In the genomic region with DNA sequence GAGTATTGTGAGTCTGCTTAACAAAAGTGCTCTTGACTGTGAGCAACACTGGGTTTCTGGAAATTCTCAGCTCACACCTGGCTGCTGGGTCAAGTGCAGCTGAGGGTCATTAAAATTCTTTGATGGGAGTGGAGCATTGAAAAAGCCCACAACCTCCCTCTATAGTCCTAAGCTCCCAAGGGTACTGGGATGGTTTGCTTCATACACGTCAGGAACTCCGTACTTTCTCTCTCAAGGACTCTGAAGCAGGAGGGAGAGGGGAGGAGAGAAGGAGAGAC, we compare ENCODE assay signal across 12 mouse cellular contexts. TPM values are rescaled to one million over a fixed set of nuclear protein-coding genes. Genes with fewer than 3 reads are reported as not detected.
DNase-seq lines count a peak whose midpoint lies in the region; ATAC-seq and TF ChIP-seq lines count a peak whose summit lies in the region.
"Had no signal": no experiment of that assay in that cellular context is flagged by ENCODE, and none has a peak within 500 bp of the region (broad histone marks: within the 10 kb centered on the region; RNA-seq: fewer than 3 reads in every experiment).

No protein-coding gene starts in this region.

- H3K4me2 ChIP-seq in midbrain, embryonic 15.5 days = no peak overlapping the region
- H3K4me2 ChIP-seq: midbrain, embryonic 13.5 days; neural tube, embryonic 12.5 days had no signal

- DNase-seq in heart, adult 2 months = no peak
- no peak for DNase-seq in heart, postnatal 25 days (ENCODE audit: low spot score)
- DNase-seq in forelimb bud, embryonic 11.5 days (ENCODE audit: low read depth, low spot score) = peak; percentile 95
- peak; percentile 83 for DNase-seq in limb, embryonic 10.5 days (ENCODE audit: low spot score)
- peak; percentile 19 for DNase-seq in lung, postnatal 14 days
- DNase-seq in left cerebral cortex, postnatal 25 days (ENCODE audit: low spot score in 2 of 2) = no peak
- DNase-seq in thymus, adult 2 months = no peak
- DNase-seq: cerebellum, adult 9-10 months had no signal

- 47% methylated on average over 2 of the region's 2 CpGs for whole genome bisulfite sequencing in heart, adult 2 months
- WGBS in limb, embryonic 10.5 days = 38% methylated on average over 2 of the region's 2 CpGs
- WGBS in thymus, adult 2 months = 91% methylated on average over 2 of the region's 2 CpGs
- WGBS in midbrain, embryonic 15.5 days = 62% methylated on average over 2 of the region's 2 CpGs

- no peaks in the 10 kb centered on the region for H3K36me3 ChIP-seq in heart, adult 2 months (ENCODE audit: control insufficient read depth, insufficient read depth, low read length)
- H3K36me3 ChIP-seq in limb, embryonic 10.5 days = no peaks in the 10 kb centered on the region
- no peaks in the 10 kb centered on the region for H3K36me3 ChIP-seq in thymus, adult 2 months (ENCODE audit: control insufficient read depth, insufficient read depth, low read length)
- H3K36me3 ChIP-seq in midbrain, embryonic 15.5 days (replicated peaks) = no peaks in the 10 kb centered on the region
- H3K36me3 ChIP-seq: intestine, embryonic 15.5 days; midbrain, embryonic 13.5 days; neural tube, embryonic 12.5 days had no signal

- H3K27ac ChIP-seq in heart, adult 2 months = peak overlapping the region; percentile 69
- peak overlapping the region; percentile 74 for H3K27ac ChIP-seq in limb, embryonic 10.5 days
- H3K27ac ChIP-seq in thymus, adult 2 months (ENCODE audit: control insufficient read depth, insufficient read depth, low read length) = no peak overlapping the region
- no peak overlapping the region for H3K27ac ChIP-seq in midbrain, embryonic 15.5 days
- H3K27ac ChIP-seq: intestine, embryonic 15.5 days; midbrain, embryonic 13.5 days; neural tube, embryonic 12.5 days had no signal

- intact Hi-C loops in heart, adult 2 months (cut with DNase I) = no loop called here
- intact Hi-C loops in heart, postnatal 25 days (cut with DNase I) = no loop called here
- intact Hi-C loops in left cerebral cortex, postnatal 25 days (cut with DNase I) = no loop called here

- H3K9me3 ChIP-seq in limb, embryonic 10.5 days (replicated peaks) = no peaks in the 10 kb centered on the region
- no peaks in the 10 kb centered on the region for H3K9me3 ChIP-seq in midbrain, embryonic 15.5 days
- H3K9me3 ChIP-seq: intestine, embryonic 15.5 days; midbrain, embryonic 13.5 days; neural tube, embryonic 12.5 days had no signal

- TF ChIP-seq POLR2A in heart, adult 2 months (IDR thresholded peaks at IDR 0.05; ENCODE audit: insufficient read depth, low read depth, low read length) = no peak
- TF ChIP-seq POLR2A in thymus, adult 2 months (IDR thresholded peaks at IDR 0.05; ENCODE audit: control insufficient read depth, extremely low read depth, insufficient read depth, low read length, poor library complexity) = no peak

- no peak for ATAC-seq in midbrain, embryonic 15.5 days (replicated peaks)
- ATAC-seq: intestine, embryonic 15.5 days; midbrain, embryonic 13.5 days had no signal

- TF ChIP-seq EP300 in heart, adult 2 months (IDR thresholded peaks at IDR 0.05; ENCODE audit: insufficient read depth, low read depth, low read length) = no peak

- no peaks in the 10 kb centered on the region for H3K79me2 ChIP-seq in heart, adult 2 months (replicated peaks; ENCODE audit: control insufficient read depth, insufficient read depth, low read length)

- TF ChIP-seq CTCF in heart, adult 2 months (IDR thresholded peaks at IDR 0.05) = no peak
- TF ChIP-seq CTCF in thymus, adult 2 months (IDR thresholded peaks at IDR 0.05; ENCODE audit: borderline replicate concordance, control insufficient read depth, extremely low read depth, insufficient read depth, low read length, poor library complexity) = no peak

- no peak overlapping the region for H3K4me3 ChIP-seq in heart, adult 2 months
- H3K4me3 ChIP-seq in limb, embryonic 10.5 days = no peak overlapping the region
- H3K4me3 ChIP-seq in thymus, adult 2 months (ENCODE audit: control insufficient read depth, insufficient read depth, low read length) = no peak overlapping the region
- no peak overlapping the region for H3K4me3 ChIP-seq in midbrain, embryonic 15.5 days
- H3K4me3 ChIP-seq: intestine, embryonic 15.5 days; midbrain, embryonic 13.5 days; neural tube, embryonic 12.5 days had no signal

- no peak overlapping the region for H3K9ac ChIP-seq in heart, adult 2 months (ENCODE audit: low read depth, low read length)
- H3K9ac ChIP-seq in midbrain, embryonic 15.5 days = no peak overlapping the region
- H3K9ac ChIP-seq: intestine, embryonic 15.5 days; midbrain, embryonic 13.5 days; neural tube, embryonic 12.5 days had no signal

- no peaks in the 10 kb centered on the region for H3K27me3 ChIP-seq in heart, adult 2 months (ENCODE audit: control insufficient read depth, insufficient read depth, low read length)
- H3K27me3 ChIP-seq in limb, embryonic 10.5 days (ENCODE audit: low read depth, poor library complexity, severe bottlenecking) = no peaks in the 10 kb centered on the region
- H3K27me3 ChIP-seq in thymus, adult 2 months (ENCODE audit: control insufficient read depth, insufficient read depth, low read length) = no peaks in the 10 kb centered on the region
- H3K27me3 ChIP-seq in midbrain, embryonic 15.5 days (replicated peaks) = no peaks in the 10 kb centered on the region
- H3K27me3 ChIP-seq: intestine, embryonic 15.5 days; midbrain, embryonic 13.5 days; neural tube, embryonic 12.5 days had no signal

- no peaks in the 10 kb centered on the region for H3K4me1 ChIP-seq in heart, adult 2 months (ENCODE audit: control insufficient read depth, insufficient read depth, low read length)
- H3K4me1 ChIP-seq in limb, embryonic 10.5 days = peaks cover 52% of the 10 kb centered on the region
- no peaks in the 10 kb centered on the region for H3K4me1 ChIP-seq in thymus, adult 2 months (replicated peaks; ENCODE audit: control insufficient read depth, insufficient read depth, low read length)
- no peaks in the 10 kb centered on the region for H3K4me1 ChIP-seq in midbrain, embryonic 15.5 days
- H3K4me1 ChIP-seq: midbrain, embryonic 13.5 days; neural tube, embryonic 12.5 days had no signal

RNA-seq across cellular contexts. Expression of a gene that starts 19.3 kb away (rescaled TPM):
- total RNA-seq in heart, adult 2 months (2021) = 10 to 100 TPM; 85.1 to 99.5 TPM
- 33.1 and 39.4 TPM in 2 replicates for polyA plus RNA-seq in heart, adult 2 months (2012; rRNA removed)
- total RNA-seq in heart, postnatal 25 days (2021) = 100 to 1,000 TPM; 102 to 112 TPM
- 14.3 and 23.3 TPM in 2 replicates for polyA plus RNA-seq in limb, embryonic 10.5 days (2016; fragmentation: Nextera tagmentation; extraction: Ambion mirVana)
- 10 to 100 TPM; 67.2 to 77.5 TPM for total RNA-seq in left cerebral cortex, postnatal 25 days (2021)
- 1.2 and 2.4 TPM in 2 replicates for polyA plus RNA-seq in thymus, adult 2 months (2012; rRNA removed)
- 21.8 and 24.6 TPM in 2 replicates for polyA plus RNA-seq in midbrain, embryonic 15.5 days (2015; fragmentation: Nextera tagmentation; extraction: Ambion mirVana)

RNA-seq across cellular contexts. Expression of a gene that starts 36.1 kb away (rescaled TPM):
- 10 to 100 TPM; 25.3 to 28.2 TPM for total RNA-seq in heart, adult 2 months (2021)
- polyA plus RNA-seq in heart, adult 2 months (2012; rRNA removed) = 10.4 and 16.4 TPM in 2 replicates
- 10 to 100 TPM; 30.0 to 31.1 TPM for total RNA-seq in heart, postnatal 25 days (2021)
- polyA plus RNA-seq in limb, embryonic 10.5 days (2016; fragmentation: Nextera tagmentation; extraction: Ambion mirVana) = 111 TPM in 2 replicates
- total RNA-seq in left cerebral cortex, postnatal 25 days (2021) = 10 to 100 TPM; 77.8 to 85.5 TPM
- polyA plus RNA-seq in thymus, adult 2 months (2012; rRNA removed) = 11.4 and 13.5 TPM in 2 replicates
- 145 and 148 TPM in 2 replicates for polyA plus RNA-seq in midbrain, embryonic 15.5 days (2015; fragmentation: Nextera tagmentation; extraction: Ambion mirVana)

Comparison
In these comparisons a context has a peak if more than half of its experiments do, and no peak if none do; other contexts are left out.
1. DNase-seq: peak in forelimb bud, embryonic 11.5 days (single experiment), limb, embryonic 10.5 days (single experiment) and lung, postnatal 14 days (single experiment); none in heart, adult 2 months (0 of 2), heart, postnatal 25 days (single experiment), left cerebral cortex, postnatal 25 days (0 of 2) and thymus, adult 2 months (single experiment).
2. H3K27ac ChIP-seq: peak in heart, adult 2 months (single experiment) and limb, embryonic 10.5 days (single experiment); none in thymus, adult 2 months (single experiment) and midbrain, embryonic 15.5 days (single experiment).